27 mouse cellular contexts compared by ENCODE assay signal in the genomic region with DNA sequence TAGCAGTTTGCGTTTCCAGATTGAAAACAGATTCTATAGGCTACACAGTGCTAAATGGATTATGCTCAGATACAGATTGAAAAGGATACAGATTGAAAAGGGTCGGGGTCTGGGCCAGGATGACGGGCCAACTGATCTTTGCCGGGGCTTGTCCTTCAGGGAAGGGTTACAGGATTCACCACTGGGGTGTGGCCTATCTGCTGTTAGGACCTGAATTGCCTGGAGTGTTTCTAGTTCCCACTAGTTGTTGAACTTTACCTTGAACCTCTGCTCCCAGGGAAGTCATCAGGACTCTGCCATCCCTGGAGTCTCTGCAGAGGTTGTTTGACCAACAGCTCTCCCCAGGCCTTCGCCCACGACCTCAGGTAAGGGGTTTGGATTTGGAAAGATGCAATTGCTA.
"Had no signal": no experiment of that assay in that cellular context is flagged by ENCODE, and none has a peak within 500 bp of the region (broad histone marks: within the 10 kb centered on the region; RNA-seq: fewer than 3 reads in every experiment).

No protein-coding gene starts in this region.

- DNase-seq: gastrocnemius, adult 2 months; gastrocnemius, postnatal 14 days; gastrocnemius, postnatal 36 days; heart, adult 11 months; heart, adult 2 months; heart, postnatal 14 days; heart, postnatal 36 days; kidney, adult 11 months; kidney, adult 2 months; kidney, adult 9 months; kidney, postnatal 14 days; kidney, postnatal 36 days; layer of hippocampus, adult 9-11 months; layer of hippocampus, postnatal 36 days; liver; liver, embryonic 13.5 days; liver, postnatal 0 days had no signal

- H3K4me1 ChIP-seq: heart, embryonic 13.5 days; heart, embryonic 15.5 days; kidney, embryonic 15.5 days; limb, embryonic 10.5 days; limb, embryonic 12.5 days; liver, embryonic 13.5 days; liver, embryonic 15.5 days had no signal

- H3K9ac ChIP-seq: heart, embryonic 13.5 days; heart, embryonic 15.5 days; hindbrain, embryonic 13.5 days; hindbrain, embryonic 15.5 days; kidney, embryonic 15.5 days; limb, embryonic 12.5 days; liver, embryonic 13.5 days; liver, embryonic 15.5 days; liver, postnatal 0 days had no signal

- H3K36me3 ChIP-seq: heart, embryonic 13.5 days; heart, embryonic 15.5 days; hindbrain, embryonic 13.5 days; hindbrain, embryonic 15.5 days; kidney, embryonic 15.5 days; limb, embryonic 10.5 days; limb, embryonic 12.5 days; liver, embryonic 13.5 days; liver, embryonic 15.5 days had no signal

- H3K9me3 ChIP-seq: heart, embryonic 13.5 days; heart, embryonic 15.5 days; hindbrain, embryonic 13.5 days; hindbrain, embryonic 15.5 days; kidney, embryonic 15.5 days; limb, embryonic 10.5 days; limb, embryonic 12.5 days; liver, embryonic 13.5 days; liver, embryonic 15.5 days had no signal

- H3K4me3 ChIP-seq: gastrocnemius, adult 2 months; heart, adult 2 months; heart, embryonic 13.5 days; heart, embryonic 15.5 days; hindbrain, embryonic 13.5 days; hindbrain, embryonic 15.5 days; kidney, embryonic 15.5 days; limb, embryonic 10.5 days; limb, embryonic 12.5 days; liver, embryonic 13.5 days; liver, embryonic 15.5 days had no signal

- H3K27me3 ChIP-seq: heart, embryonic 13.5 days; heart, embryonic 15.5 days; hindbrain, embryonic 13.5 days; hindbrain, embryonic 15.5 days; kidney, embryonic 15.5 days; limb, embryonic 12.5 days; liver, embryonic 13.5 days; liver, embryonic 15.5 days had no signal

- H3K27ac ChIP-seq: gastrocnemius, adult 2 months; heart, adult 2 months; heart, embryonic 13.5 days; heart, embryonic 15.5 days; hindbrain, embryonic 13.5 days; hindbrain, embryonic 15.5 days; hindbrain, postnatal 0 days; kidney, embryonic 15.5 days; kidney, postnatal 0 days; limb, embryonic 10.5 days; limb, embryonic 12.5 days; liver, embryonic 13.5 days; liver, embryonic 15.5 days had no signal
